Mouse (Mus musculus) thymus, postnatal 25 days (tissue): Measurements from ENCODE around the gene Gm136.
A peak's percentile ranks its signal among the peaks of the same experiment; 100 is the strongest.
"Not testable (repeated sequence)": the region's sequence is repeated elsewhere in the genome, so short reads cannot be mapped to it uniquely, and the experiment has no call there.

Source experiments
- DNase-seq: peaks from one replicate; pipeline ENCODE4 v3.0.0; 2022

Gene Gm136

DNA sequence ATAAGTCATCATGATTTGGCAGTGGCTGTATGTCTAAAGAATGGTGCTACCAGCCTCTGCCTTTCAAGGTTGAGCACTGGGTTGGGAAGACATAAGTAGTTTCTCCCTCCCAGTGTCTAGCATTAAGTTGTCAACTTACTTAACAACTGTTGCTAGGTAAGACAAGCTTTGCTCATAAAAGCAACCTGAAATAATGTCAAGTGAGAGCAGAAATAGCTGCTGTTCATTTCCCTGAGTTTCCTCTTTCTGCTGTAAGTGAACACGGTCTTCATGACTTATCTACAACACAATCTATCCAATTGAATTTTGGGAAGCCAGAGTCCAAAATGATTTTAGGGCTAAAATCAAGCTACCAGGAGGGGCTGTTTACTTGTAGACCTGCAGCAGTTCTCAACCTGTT lies at the start of gene Gm136:
Gene Gm136 (minus strand): TSS at position 101 of the 400 bp plus-strand sequence.
- DNase-seq, result no peak

DNA sequence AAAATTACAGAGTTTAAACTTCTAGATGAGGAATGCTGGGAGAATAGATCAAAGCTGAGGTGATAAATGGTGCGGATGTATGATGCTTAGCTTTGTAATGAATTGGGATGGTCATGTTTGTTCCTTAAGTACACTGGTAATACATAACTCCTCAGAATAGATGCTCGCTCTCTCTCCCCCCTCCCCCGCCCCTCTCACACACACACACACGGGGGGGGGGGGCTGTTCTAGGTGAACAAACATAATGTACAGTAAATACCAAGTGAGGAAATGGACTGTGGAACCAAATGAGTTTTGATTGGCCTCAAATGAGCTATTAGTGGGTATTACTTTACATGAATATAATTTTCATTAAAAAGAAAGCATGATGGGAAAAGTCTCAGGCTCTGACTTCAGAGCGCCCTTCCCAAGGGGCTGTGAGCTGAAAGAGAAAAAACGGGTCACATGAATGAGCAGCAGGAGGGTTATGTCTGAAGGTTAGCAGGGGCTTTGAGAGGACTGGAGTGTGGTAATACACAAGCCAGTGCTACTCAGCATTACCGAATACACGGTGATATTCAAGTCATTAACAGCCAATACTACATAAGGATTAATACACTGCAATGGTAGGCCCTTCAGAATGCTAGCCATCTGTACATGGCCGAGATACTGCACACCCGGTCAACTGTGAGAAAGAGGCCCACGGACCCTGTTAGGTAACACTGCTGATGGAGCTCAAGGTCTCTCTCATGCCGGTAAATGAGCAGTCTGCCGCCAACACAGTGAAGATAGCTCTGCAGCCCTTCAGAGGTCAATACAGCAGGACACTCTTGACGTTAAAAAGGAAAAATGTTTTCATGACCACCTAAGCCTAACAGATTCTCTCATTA lies 45.3 kb upstream of the Gm136 start:
- DNase-seq, result no peak

GRCm38 (mm10) chr4:34798005-34798404 lies 41.9 kb upstream of the Gm136 start:
- no peak for DNase-seq

GRCm38 (mm10) chr4:34797294-34797983 lies 41.4 kb upstream of the Gm136 start:
- no peak for DNase-seq

GRCm38 (mm10) chr4:34796294-34796693 lies 40.2 kb upstream of the Gm136 start:
- no peak for DNase-seq

DNA sequence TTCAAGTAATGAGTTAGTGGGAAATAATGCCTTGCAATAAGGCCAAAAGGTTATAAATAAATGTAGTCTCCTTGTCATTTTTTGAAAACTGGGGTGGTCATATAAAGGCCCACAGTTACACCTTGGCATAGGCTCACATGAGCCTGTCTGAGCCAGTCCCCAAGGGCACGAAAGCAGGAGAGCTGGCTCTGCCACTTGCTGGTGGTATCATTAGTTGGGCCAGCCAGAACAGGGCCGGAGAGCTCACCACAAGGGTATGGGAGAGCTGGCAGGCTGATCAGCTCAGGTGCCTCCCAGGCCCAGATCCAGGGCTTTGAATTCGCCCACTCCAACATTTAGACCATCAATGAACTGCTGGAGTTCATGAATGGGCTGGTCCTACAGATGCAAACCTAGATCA lies 30.4 kb upstream of the Gm136 start:
- no peak for DNase-seq

DNA sequence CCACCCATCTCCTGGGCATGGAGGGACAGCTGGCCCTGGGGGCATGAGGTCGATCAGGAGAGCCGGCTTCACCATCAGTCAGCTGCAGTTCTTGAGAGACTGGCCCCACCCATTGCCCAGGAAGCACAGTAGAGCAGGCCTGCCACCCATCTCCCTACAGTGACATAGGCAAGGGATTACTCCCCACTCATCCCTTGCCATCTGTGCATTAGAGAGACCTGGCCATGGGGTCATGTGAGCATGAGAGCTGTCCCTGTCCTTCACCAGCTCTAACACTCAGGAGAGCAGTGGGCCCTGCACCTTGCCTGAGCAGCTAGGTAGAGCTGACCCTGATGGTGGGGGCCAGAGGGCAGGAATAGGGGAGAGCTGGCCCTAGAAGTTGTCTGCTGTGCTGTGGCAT lies 29.6 kb upstream of the Gm136 start:
- DNase-seq, result no peak

GRCm38 (mm10) chr4:34784865-34785264 lies 28.8 kb upstream of the Gm136 start:
- DNase-seq, result peak; percentile 18

- DNase-seq, result peak; percentile 32
These were observed 26.7 kb upstream of the Gm136 start for GRCm38 (mm10) chr4:34782730-34783129.

DNA sequence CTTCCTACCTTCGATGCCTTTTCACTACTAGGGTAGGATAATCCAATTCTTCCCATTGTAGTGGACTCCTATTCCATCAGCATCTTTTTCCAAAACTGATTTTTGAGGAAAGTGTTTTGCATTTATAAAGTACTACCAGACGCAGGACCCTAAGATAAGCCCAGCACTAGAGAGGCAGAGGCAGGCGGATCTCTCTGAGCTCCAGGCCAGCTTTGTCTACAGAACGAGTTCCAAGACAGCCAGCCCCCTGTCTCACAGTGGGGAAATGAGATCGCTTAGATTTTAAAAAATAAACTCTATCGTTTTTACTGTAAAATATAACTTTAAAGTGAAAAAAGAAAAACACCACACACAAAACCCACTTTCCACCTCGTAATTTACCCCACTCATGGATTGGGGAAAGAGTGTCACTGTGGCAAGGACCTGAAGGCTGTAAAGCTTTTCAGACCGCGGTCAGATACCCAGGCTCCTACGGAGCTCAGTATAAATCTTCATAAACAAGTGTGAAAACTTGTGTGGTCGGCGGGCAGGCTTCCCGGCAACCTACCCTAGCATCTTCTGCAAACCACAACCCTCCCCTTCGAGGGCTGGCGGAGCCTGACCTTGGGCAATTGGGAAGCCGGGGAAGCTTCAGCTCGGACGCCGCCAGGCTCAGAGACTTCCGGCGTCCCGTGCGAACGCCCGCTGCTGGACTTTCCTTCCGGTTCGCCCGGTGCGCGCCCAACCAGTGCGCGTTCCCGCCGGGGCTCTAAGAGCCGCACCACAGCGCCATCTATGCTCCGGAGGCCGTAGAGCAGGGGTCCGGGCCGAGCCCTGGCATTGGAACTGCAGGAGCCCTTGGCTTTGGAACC lies 21.8 kb upstream of the Gm136 start, which contains the start of gene Smim8:
Gene Smim8 (minus strand): TSS at position 747 of the 851 bp plus-strand sequence.
- peak; percentile 91 for DNase-seq

- no peak for DNase-seq
These were observed 15.7 kb upstream of the Gm136 start for GRCm38 (mm10) chr4:34771652-34772371.

DNA sequence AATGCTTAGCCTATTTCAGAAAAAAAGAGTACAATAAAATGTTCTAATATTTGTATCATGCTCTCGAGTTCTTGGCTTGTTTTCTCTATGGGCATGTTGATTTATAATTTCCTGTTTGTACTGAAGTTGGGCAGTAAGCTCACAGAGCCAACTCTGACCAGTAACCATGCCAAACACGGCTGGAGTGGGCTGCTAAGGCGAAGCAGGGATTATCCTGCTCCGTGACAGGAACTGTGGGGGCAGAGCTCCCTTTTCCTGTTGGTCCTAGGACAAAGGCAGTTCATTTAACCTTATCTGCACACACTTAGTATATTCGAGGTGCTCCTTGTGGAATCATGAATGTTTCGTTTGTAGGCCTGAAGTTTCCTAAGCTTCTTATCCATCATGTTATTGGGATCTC lies 6.8 kb downstream of the Gm136 start:
- DNase-seq, result no peak

- no peak for DNase-seq
These were observed 21.6 kb downstream of the Gm136 start for GRCm38 (mm10) chr4:34734461-34734860.

DNA sequence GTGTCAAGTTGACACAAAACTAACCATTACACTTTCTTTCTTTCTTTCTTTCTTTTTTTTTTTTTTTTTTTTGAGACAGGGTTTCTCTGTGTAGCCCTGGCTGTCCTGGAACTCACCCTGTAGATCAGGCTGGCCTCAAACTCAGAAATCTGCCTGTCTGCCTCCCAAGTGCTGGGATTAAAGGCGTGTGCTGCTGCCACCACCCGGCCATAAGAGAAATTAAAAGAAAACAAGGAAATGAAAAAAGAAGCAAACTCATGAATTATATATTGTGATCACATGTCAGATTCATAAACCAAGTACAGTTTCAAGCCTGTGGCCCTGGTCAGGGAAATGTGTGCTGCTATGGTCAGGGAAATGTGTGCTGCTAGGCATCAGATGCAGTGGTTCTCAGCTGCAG lies 22.6 kb downstream of the Gm136 start:
- DNase-seq, result not testable (repeated sequence)

GRCm38 (mm10) chr4:34729851-34730341 lies 26.2 kb downstream of the Gm136 start, which contains the start of gene Cfap206:
Cfap206 (minus strand) TSS chr4:34730206.
- DNase-seq, result peak; percentile 22

DNA sequence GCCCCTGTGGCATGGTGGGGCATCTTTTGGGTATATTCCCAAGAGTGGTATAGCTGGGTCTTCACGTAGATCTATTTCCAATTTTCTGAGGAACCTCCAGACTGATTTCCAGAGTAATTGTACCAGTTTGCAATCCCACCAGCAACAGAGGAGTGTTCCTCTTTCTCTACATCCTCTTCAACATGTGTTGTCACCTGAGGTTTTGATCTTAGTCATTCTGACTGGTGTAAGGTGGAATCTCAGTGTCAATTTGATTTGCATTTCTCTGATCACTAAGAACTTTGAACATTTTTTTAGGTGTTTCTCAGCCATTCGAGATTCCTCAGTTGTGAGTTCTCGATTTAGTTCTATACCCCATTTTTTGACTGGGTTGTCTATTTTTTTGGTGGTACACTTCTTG lies 30.4 kb downstream of the Gm136 start:
- not testable (repeated sequence) for DNase-seq

- DNase-seq, result no peak
These were observed 31.8 kb downstream of the Gm136 start for GRCm38 (mm10) chr4:34724306-34724705.

DNA sequence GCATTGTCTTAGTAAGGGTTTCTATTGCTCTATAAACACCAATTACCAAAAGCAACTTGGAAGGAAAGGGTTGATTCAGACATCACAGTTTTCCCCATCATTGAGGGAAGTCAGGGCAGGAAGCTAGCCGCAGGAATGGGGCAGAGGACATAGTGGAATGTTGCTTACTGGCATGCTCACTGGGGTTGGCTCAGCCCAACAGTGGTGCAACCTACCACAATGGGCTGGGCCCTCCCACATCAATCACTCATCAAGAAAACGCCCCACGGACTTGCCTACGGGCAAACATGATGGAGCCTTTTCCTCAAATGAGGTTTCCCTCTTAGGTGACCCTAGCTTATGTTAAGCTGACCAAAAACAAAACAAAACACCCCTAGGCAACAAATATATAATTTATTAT lies 32.9 kb downstream of the Gm136 start:
- DNase-seq, result no peak

- DNase-seq, result no peak
These were observed 35.8 kb downstream of the Gm136 start for GRCm38 (mm10) chr4:34720127-34720895.

DNA sequence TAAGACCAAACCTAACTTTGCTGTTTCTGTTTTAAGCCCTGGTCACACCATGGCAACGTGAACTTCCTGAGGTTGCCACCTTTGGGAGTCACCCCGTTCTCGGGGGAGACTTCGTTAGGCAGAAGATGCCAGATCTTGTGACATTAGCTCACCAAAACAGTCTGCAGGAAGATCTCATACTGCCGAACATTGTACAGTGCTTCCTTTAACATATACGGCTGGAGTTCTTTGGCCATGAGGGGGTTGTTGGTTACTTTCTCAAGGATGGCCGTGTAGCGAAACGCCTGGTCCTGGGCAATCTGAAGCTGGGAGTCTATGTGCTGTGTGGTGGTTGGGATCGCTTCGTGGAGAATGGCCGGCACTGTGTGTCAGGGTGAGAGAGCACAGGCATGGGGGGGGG lies 36.6 kb downstream of the Gm136 start:
- no peak for DNase-seq

DNA sequence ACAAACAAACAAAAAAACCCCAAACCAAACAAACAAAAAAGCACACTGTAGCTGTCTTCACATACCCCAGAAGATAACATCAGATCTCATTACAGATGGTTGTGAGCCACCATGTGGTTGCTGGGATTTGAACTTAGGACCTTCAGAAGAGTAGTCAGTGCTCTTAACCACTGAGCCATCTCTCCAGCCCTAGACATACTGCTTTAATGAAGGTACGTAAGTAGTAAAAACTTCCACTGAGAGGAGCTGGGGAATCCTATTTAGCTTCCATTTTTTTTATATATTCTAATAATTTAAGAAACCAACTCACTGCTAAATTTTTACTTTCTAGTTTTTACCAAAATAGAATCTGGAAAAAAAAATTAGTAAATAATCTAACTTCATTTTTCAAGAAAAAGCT lies 41.0 kb downstream of the Gm136 start:
- DNase-seq, result no peak
